Mouse (Mus musculus) right cerebral cortex, postnatal 4 days (tissue): ENCODE results near the gene Sag.

Source experiments
- DNase-seq: peaks from one replicate; pipeline ENCODE4 v3.0.0-alpha.2; 2022

The Sag gene

DNA sequence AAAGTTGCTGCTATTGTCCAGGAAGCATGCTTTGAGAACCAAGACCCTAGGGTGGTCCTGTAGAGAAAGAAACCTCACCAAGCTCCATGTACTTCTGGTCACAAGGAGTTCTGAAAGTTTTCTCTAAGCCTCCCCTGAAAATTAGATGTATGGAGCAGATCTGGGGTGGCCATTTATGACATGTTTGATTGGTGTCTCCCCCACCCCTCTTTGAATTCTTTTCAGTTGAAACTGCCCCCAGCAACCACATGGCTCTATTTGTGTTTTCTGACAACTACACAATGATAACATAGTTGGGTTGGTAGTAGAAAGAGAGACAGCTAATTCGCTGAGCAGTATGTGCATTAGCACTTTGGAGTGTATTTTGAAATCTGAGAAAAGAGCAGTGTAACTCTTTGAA, 52.0 kb downstream of the Sag start:
- no peak for DNase-seq

DNA sequence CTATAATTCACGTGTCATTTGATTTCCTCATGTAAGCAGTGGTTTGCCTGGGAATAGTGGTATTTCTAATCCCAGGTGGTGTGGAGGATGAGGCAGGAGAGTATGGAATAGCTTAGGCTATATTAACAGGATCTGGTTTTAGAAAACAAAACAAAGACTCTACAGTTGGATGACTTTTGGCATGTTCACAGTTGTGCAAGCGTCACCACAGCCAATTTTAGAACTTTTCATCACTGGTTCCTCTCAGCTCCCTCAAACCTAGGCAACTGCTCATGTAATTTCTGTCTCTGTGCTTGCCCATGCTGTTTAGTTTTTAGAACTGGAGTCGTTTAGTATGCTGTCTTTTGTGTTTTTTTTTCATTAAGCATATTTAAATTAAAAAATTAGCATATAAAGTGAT, 53.3 kb downstream of the Sag start:
- DNase-seq, result no peak

DNA sequence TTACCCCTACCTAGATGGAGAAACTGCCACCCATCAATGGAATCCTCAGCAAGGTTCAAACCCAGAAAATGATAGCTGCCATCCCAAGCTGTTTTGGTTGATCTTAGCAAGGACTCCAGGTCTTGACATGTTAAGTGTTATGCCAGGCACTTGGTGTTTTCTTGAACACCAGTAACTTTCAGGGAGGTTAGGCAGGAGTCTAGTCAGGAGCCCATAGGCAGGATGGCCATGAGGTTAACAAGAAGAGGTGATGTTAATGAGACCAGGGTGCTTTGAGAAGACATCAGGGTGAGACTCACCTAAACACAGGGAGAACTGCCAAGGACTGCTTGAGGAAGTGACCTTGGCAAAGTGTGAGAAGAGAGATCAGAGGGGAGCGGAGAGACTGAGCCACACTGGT, 54.6 kb downstream of the Sag start:
- no peak for DNase-seq

DNA sequence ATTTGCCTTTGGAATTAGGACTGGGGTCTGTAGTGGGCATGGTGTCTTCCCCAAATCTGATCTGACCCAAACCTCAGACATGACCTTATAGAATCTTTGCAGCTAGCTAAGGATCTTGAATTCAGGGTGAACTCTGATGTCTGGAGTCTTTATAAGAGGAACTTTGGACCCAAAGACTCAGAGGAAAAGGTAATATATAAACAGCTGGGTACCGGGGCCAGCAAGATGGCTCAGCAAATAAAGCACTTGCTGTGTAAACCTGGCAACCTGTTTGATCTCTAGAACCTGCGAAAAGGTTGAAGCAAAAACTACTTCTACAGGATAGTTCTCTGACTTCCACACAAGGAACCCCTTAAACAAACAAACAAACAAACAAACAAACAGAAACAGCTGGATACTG, 55.0 kb downstream of the Sag start:
- no peak for DNase-seq

DNA sequence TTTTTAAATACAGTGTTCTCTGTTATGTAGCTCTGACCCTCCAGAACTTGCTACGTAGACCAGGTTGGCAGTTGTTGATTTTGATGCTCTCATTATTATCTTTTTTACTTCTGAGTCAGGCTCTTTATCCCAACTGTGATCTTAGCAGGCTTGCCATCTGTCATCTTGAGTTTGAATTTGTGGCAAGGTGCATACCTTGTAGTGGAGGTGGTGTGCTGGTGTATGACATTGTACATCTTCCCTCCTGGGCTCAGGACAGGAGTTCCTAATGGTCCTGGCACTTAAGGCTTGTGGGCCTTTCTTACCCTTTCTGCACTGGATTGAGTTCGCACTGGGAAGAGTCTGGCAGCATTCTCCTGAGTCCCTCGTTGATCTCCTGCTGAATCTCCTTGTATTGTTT, 60.1 kb downstream of the Sag start:
- no peak for DNase-seq

DNA sequence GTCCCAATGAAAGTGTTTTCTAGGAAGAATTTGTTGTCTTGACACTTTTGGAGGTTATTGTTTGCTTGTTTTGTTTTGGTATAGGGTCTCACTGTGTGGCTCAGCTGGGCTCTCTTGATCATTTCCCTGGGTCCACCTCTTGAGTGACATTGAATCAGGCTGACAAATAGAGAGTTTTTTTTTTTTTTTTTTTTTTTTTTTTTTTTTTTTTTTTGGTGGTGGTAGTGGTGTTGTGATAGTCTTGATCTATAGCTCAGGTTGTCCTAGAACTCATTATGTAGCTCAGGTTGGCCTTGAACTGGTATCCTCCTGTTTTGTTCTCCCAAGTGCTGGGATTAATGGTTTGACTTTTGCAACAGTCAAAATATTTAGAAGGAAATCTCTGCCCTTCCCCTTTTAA, 61.4 kb downstream of the Sag start:
- no peak for DNase-seq

DNA sequence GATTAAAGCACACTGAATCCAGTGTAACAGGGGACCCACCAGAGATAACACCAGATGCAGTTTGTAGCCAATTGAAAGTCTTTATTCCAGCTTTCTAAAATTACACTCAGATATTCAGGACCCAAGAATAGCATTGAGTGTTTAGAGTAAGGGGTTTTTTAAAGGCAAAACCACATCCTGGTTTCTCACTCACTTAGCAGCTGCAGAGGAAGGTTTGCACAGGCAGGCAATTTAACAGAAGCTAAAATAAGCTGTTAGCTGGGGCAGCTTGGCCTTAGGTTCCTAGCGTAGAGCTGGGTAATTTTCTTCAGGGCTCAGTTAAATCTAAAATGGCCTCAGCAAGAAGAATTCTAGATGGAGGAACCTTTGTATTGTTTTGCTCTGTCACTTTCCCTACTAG, 63.2 kb downstream of the Sag start:
- DNase-seq, result no peak

DNA sequence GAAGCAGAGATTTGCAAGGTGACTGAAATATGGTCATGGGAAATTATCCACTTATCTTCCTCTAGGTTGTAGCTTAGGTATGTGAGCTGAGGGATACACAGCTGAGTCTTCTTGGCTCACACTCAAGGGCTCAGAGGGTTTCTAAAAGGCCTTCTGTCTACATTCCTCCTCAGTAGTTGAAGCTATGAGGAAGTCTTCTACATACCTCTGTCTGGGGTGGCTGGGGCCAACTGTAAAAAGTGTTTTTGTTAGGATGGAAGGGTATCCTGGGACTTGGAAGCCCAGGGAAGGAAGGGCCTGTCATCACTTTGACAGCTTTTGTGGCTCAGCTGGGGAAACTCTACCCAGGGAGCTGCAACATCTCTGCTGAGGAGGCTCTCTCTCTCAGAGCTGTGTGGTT, 68.1 kb downstream of the Sag start:
- DNase-seq, result no peak

DNA sequence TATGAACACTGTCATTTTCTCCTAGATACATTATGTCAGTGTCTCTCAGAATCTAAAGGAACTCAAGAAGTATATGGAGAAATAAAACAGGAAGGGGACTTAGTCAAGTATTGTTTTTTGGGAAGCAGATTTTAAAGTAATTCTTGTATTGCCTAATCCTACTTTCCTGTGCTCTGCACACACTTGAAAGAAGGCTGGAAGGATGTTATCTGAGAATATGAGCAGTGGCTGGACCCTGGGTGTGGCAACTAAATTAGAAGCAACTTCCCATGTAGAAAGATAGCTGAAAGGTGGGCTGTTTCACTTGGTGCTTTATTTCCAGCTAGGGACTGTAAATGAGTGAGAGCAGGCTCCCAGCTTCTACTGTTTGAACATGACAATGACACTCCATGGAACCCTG, 69.6 kb downstream of the Sag start:
- DNase-seq, result no peak

DNA sequence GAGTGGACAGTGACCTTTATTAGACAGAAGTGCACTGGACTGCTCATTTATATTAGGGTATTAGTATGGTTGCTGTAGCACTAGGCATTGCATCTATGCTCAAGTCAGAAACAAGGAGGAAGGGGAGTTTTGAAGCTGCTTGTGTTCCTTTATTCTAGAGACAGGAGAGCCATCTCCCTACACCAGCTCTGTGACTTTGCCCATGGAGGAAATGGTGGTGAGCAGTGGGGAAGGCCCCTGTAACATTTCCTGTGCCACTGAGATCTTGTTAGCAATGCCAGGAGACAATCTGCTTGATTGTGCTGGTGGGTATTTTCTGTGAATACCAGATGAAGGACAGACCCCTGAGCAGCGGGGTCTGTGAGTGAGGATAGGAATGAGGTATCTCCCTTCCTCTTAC, 72.6 kb downstream of the Sag start:
- DNase-seq, result no peak

DNA sequence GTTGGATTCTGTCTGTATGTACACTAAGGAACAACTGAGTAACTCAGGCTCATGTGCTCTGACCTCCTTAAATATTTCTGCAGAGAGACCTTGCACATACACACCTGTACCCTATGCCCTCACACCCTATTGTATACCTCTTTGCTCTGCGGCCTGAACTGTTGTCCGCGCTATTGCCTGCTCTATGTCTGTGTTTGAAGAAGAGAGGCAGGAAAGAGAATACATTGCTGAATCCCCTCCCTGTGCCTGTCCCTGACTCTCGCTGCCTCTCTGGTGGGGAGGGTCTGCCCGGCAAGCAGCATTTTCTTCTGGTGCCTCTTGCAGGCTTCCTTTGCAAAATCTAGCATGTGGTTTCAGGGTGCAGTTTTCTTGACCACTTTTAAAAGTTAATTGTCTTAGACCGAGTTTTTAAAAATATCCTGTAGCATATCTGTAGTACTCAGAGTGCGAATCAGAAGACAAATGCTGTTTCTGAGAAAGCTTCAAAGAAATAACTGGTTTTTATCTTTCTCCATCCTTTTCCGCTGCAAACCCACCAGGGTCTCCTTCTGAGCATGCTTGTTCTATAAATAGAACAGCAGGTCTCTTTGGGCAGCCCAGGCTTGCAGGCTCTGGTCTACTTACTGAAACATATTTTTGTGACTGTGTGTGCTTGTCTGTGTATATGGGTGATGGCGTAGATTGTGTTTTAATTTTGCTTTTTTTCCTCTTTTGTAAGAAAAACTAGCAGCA, 74.2 kb downstream of the Sag start:
- no peak for DNase-seq

DNA sequence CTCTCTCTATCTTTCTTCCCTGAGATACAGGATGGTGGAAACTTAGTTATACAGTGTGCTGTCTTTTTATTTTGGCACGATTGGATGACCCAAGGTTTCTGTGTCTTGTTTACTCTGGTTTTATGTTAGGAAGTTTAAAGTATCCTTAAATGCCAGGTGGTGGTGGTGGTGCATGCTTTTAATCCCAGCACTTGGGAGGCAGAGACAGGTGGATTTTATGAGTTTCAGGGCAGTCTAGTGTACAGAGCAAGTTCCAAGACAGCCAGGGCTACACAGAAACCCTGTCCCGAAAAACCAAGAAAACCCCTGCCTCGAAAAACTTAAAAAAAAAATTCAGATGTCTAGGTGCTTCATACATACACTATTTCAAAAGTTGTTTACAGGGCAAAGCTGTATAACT, 75.6 kb downstream of the Sag start:
- DNase-seq, result no peak

DNA sequence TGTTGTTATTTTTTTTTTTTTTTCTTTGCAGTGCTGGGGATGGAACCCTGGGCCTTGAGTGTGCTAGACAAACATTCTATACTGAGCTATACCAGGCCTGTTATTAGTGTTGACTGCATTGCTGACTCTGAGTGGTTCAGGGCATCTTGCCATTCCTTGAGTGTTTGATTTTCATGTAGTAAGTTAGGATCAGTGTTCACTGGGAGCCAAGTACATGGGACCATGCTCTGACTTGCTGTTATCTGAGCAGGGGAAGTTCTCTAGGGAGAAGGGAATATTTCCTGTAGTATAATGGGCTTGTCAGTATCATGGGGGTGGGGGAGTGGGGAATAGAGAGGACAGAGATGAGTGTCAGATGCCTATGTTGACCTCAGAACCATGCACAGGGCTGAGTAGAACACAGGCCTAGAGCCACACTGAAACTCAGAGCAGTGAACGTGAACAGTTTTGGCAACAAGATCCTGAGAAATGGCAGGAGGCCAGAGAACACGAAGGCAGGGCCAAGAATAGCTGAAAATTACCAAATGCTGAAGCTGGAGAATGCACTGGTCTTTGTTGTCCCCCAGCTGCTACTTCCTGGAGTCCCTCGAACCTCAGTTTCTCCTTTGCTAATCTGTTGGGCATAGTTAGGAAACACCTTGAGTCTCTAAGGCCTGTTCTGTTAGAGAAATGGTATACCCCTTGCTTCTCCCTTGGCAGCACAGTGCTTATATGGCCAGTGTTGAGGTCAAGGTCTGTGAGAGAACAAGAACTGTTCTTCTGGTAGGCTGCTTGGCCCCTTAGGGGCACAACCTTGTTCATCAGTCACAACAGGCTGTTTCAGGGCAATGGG, 76.2 kb downstream of the Sag start:
- peak; percentile 57 for DNase-seq

DNA sequence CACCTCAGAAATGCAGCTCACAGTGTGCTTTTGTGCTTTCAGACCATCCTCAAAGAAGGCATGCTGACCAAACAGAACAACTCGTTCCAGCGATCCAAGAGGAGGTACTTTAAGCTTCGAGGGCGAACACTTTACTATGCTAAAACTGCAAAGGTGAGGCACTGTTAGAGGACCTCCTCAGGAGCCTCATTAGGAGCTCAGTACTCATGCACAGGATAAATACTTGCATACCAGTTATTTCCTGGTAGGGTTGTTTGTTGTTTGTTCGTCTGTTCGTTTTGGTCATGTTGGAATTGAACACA, 76.8 kb downstream of the Sag start:
- no peak for DNase-seq

DNA sequence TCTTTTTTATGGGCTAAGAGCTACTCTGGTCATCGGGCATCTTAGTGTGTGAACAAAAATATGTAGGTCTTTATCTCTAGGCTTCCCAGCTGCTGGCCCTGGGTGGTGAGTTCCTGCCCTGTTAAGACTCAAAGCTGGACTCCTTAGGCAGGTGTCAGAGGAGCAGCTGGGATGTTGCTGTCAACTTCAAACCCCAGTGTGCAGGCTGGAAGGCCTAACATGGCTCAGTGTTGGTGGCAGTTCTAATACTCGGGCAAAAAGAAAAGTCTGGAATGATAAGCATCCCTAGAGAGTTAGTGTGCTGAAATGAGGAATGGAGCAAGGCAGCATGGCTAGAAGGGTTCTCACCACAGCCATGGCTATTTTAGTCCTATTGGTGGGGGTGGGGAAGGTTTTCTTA, 77.4 kb downstream of the Sag start:
- DNase-seq, result no peak

DNA sequence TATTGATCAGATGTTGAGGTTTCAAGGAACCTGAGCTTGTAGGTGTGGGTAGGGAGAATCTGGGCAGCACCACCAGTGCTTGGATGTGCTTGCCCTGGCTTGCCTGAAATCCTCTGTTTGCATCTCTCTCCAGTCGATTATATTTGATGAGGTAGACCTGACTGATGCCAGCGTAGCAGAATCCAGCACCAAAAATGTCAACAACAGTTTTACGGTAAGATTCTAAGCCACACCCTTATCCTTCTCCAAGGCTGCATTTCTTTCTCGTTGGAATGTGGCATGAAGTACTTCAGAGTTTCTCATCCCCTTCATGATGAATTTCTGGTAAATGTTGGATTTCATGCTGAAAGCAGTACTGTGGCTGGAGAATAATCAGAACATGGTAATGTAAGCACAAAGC, 78.2 kb downstream of the Sag start:
- DNase-seq, result no peak

DNA sequence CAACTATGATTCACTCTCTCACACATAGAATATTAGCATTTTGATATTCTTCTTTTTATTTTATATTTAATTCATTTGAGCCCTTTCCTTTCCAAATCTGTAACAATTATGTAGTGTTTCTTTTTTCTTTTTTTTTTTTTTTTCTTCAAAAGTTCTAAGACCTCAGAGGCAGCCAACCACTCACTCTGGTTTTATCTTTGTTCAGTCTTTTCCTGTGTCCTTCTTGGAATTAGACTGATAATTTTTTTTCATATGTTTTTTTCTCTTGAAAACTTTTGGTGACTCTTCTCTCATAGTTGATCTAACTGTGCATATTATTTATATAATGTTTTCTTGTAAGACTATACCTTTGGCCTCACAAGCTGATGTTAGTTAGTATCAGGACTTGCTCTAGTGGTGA, 79.1 kb downstream of the Sag start:
- no peak for DNase-seq

DNA sequence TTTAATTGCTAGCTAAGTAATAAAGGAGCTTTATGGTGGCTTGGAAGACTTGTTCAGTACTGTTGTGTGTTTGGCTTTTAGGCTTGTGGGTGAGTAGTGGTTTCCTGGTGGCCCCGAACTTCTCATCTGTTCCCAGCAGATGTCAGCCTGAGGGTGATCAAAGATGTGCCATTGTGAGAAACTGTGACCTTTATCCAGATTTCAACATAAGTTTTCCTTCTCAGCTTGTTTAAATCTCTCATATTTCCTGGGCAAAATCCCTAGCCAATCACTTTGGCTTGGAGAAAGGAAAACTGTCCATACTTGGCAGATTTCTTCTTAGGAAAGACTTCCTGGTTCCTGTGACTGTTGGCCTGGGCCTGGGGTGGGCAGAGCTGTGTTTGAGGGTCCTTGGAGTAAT, 87.5 kb downstream of the Sag start:
- no peak for DNase-seq

DNA sequence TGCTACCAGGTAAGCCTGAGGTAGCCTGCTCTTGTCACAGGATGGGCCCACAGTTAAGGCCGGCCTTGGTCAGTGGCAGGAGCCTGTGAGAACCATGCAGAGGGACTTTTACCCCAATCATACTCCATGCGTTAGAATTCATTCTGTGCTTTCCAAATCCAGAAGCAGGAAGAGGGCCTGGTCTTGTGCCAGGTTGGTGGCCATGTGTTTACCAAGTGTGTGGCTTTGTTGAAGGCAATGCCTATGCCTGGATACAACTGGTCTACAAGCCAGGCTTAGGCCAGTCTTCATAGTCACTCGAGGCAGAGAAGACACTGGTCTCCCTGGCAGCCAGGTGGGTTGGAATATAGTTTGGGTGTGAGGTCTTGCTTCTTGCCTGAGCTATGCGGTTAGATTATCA, 88.2 kb downstream of the Sag start:
- no peak for DNase-seq

DNA sequence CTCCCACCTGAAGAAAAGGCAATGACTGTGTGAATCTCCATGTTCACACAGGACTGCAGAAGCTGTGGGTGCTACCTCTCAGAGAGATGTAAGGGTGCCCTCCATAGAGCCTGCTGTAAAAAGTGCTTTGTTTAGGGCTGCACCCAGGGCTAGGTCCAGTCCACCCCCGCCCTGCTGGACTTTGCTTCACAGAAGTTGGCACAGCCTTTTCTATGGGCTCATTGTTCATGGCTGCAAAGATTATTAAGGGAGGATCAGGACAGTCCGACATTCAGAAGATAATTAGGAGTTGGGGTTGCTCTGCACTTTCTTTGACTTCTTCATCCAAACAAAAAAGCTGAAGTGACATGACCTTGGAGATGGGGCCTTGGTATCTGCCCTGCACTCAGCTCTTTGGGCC, 89.0 kb downstream of the Sag start:
- no peak for DNase-seq

DNA sequence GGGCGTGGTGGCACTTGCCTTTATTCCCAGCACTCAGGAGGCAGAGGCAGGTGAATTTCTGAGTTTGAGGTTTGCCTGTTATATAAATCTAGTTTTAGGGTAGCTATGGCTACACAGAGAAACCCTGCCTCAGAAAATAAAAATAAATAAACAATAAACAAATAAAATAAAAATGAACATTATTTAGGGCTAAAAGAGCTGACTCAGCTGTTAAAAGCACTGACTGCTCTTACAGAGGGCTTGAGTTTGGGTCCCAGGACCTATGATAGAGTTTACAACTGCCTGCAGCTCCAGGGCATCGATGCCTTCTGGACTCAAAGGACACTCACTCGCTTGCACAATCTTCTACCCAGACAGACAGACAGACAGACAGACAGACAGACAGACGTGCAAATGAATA, 89.9 kb downstream of the Sag start:
- DNase-seq, result no peak
